Mouse (Mus musculus) hindbrain, embryonic 13.5 days (tissue): ENCODE measurements around the gene Hmgxb4. TPM values are rescaled to one million over a fixed set of nuclear protein-coding genes. Genes with fewer than 3 reads are reported as not detected.
A peak's percentile ranks its signal among the peaks of the same experiment; 100 is the strongest.

Experiments used
- ATAC-seq: fragments of 200-750 bp; cut with Nextera tagmentation; 2 replicates; pipeline ENCODE4 v1.8.0; 2017; ENCODE audit warnings: moderate TSS enrichment; ENCODE audit not compliant: low FRiP score
- H3K27ac ChIP-seq: fragments of 300-500 bp; sonication (generic); 2 replicates; pipeline ENCODE4 v1.5.1; 2015; ENCODE audit warnings: inconsistent platforms, mild to moderate bottlenecking, moderate library complexity
- H3K27me3 ChIP-seq: fragments of 300-500 bp; sonication (generic); 2 replicates; pipeline ENCODE4 v1.6.1; 2015; ENCODE audit warnings: mild to moderate bottlenecking, inconsistent platforms
- H3K36me3 ChIP-seq: fragments of 300-500 bp; sonication (generic); 2 replicates; pipeline ENCODE4 v1.6.1; 2015; ENCODE audit warnings: mild to moderate bottlenecking, inconsistent platforms
- H3K4me1 ChIP-seq: fragments of 300-500 bp; sonication (generic); replicated peaks from 2 replicates; pipeline ENCODE4 v1.6.1; 2015; ENCODE audit warnings: inconsistent platforms
- H3K4me2 ChIP-seq: fragments of 300-500 bp; sonication (generic); 2 replicates; pipeline ENCODE4 v1.6.1; 2015; ENCODE audit warnings: inconsistent platforms, mild to moderate bottlenecking, moderate library complexity
- H3K4me3 ChIP-seq: fragments of 300-500 bp; sonication (generic); 2 replicates; pipeline ENCODE4 v1.5.1; 2015; ENCODE audit warnings: mild to moderate bottlenecking, inconsistent platforms
- H3K9ac ChIP-seq: fragments of 300-500 bp; sonication (generic); 2 replicates; pipeline ENCODE4 v1.6.1; 2015; ENCODE audit warnings: mild to moderate bottlenecking, inconsistent platforms
- H3K9me3 ChIP-seq: fragments of 300-500 bp; sonication (generic); 2 replicates; pipeline ENCODE4 v1.6.1; 2016; ENCODE audit warnings: inconsistent platforms
- WGBS: fragments of 180-500 bp; shearing (Covaris S2); methylation state at CpG from one replicate; pipeline ENCODE4 v1.1.7; 2015; 5-methylcytosine and 5-hydroxymethylcytosine counted together
- polyA plus RNA-seq: library from polyadenylated mRNA; unstranded; fragments of >200 nt; fragmentation: Nextera tagmentation; extraction: Ambion mirVana; gene quantifications from 2 replicates; pipeline ENCODE4 v1.2.1, GENCODE M21; 2015

Gene Hmgxb4
- polyA plus RNA-seq, 1 experiment from 2014 or later = 42.0 TPM

DNA sequence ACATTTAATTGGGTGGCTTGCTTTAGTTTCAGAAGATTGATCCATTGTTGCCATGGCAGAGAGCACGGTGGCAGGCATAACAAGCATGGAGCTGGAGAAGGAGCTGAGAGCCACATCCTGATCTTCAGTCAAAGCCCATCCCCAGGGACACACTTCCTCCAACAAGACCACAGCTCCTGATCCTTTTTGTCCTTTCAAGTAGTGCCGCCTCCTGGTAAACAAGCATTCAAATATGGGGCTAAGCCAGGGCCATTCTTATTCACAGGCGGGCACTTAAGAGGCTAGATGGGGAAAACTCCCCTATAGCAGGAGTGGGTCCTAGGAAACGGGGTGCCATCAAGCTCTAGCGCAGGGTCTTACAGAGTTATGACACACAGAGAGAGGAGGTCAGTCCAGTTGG lies 5.7 kb upstream of the Hmgxb4 start:
- H3K27me3 ChIP-seq = 0 out of 2 replicates have a peak, but pooled peaks cover 5% of the 10 kb centered on the region
- no peaks in the 10 kb centered on the region for H3K36me3 ChIP-seq
- H3K9ac ChIP-seq = no peak overlapping the region
- WGBS = 76% methylated on average over 5 of the region's 5 CpGs
- no peaks in the 10 kb centered on the region for H3K9me3 ChIP-seq
- H3K4me2 ChIP-seq = no peak overlapping the region
- ATAC-seq = no peak
- H3K4me1 ChIP-seq = no peaks in the 10 kb centered on the region
- H3K4me3 ChIP-seq = no peak overlapping the region
- H3K27ac ChIP-seq = no peak overlapping the region

DNA sequence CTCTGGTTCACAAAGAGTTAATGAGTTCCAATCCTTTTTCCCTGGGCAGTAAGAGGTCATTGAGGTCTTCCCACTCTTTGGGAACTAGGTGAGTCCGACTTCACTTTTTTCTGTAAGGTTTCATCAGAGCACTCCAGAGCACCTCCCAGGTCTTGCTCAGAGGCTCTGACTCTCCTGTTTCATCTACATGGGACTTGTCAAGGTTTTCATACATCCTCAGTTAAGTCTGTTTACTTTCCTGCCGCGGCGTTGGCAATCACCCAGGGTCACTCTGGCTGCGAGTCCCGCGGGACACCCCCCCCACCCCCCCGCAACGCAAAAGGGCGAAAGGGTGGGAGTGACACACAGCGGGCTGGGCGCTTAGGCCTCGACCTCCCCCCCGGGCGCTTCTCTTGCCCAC lies 3.1 kb upstream of the Hmgxb4 start:
- H3K4me2 ChIP-seq = no peak overlapping the region
- ATAC-seq = no peak
- H3K27me3 ChIP-seq = 0 out of 2 replicates have a peak, but pooled peaks cover 5% of the 10 kb centered on the region
- 23% methylated on average over 15 of the region's 15 CpGs for WGBS
- no peaks in the 10 kb centered on the region for H3K36me3 ChIP-seq
- no peak overlapping the region for H3K4me3 ChIP-seq
- H3K27ac ChIP-seq = no peak overlapping the region
- peaks cover 10% of the 10 kb centered on the region for H3K4me1 ChIP-seq
- no peak overlapping the region for H3K9ac ChIP-seq
- H3K9me3 ChIP-seq = no peaks in the 10 kb centered on the region

DNA sequence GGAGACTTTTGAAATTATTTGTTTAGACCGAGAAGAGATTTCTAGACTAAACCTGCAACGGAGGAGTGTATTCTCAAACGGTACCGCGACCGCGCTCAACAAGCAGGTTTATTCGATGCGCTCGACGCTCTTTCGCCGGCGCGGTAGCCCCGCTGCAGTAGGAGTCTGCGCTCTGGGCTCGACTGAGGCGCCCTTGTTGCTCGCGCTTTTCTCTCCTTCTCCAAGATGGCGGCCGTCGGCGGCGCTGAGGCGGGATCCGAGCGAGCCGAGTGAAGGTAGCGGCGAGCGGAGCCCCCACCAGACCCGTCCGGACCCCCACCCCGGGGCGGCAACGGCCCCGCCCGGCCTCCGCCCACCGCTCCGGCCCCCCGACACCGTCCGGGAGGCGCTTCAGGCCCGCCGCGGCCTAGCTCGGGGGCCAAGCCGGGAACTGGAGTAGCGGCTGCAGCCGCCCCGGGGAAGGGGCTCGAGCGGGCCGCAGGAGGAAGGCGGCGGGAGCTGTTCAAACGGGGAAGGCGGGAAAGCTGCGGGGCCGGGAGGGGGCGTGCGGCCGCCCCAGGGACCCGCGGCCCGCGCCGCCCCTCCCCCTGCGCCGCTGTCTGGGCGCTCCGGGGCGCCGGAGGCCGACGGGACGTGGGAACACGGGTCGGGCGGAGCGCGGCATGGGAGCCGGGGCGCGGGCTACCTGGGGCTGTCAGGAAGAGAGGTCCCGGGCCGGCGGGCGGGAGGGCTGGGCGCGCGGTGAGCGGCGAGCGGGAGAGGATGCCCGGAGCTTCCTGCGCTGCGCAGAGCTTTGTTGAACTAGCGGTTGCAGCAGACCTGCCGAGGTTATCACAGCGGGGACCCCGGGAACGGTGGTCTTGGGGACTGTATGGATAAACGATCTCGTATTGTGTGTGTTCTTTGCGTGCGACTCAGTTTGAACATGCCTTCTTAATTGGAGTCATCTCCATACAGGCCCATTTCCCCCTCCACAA lies 607 bp downstream of the Hmgxb4 start:
- WGBS = under 1% methylated on average over 86 of the region's 111 CpGs
- 0 out of 2 replicates have a peak, but pooled peaks cover 5% of the 10 kb centered on the region for H3K27me3 ChIP-seq
- H3K27ac ChIP-seq = peak overlapping the region; percentile 97
- ATAC-seq = peak; percentile 97
- H3K4me2 ChIP-seq = peak overlapping the region; percentile 66
- no peaks in the 10 kb centered on the region for H3K9me3 ChIP-seq
- H3K9ac ChIP-seq = peak overlapping the region; percentile 96
- H3K4me1 ChIP-seq = peaks cover 12% of the 10 kb centered on the region
- peaks cover 3% of the 10 kb centered on the region for H3K36me3 ChIP-seq
- peak overlapping the region; percentile 86 for H3K4me3 ChIP-seq

DNA sequence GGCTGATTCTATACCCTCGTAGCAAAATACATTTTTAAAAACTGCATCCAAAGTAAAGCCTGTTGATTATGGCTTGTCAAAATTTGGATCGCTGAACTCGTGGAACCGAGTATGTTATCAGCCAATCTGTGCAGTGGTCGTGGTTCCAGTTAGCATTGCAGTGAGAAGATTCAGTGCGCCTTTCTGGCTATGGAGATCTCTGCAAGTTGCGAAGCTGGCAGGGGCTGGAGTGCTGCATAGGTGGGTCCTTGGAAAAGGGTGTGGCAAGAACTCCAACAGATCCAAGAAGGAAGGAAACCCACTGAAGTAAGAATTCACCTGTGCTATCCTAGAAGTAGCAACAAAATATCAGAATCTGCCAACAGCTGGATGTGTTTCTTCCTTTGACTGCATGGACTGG lies 1.4 kb downstream of the Hmgxb4 start:
- H3K4me1 ChIP-seq = peaks cover 12% of the 10 kb centered on the region
- peak overlapping the region; percentile 86 for H3K4me3 ChIP-seq
- H3K9me3 ChIP-seq = no peaks in the 10 kb centered on the region
- ATAC-seq = no peak
- H3K36me3 ChIP-seq = peaks cover 11% of the 10 kb centered on the region
- peak overlapping the region; percentile 97; the same call in 1 of the 2 replicates for H3K27ac ChIP-seq
- WGBS = 6% methylated on average over 7 of the region's 7 CpGs
- H3K9ac ChIP-seq = peak overlapping the region; percentile 96
- H3K27me3 ChIP-seq = 0 out of 2 replicates have a peak, but pooled peaks cover 5% of the 10 kb centered on the region
- H3K4me2 ChIP-seq = peak overlapping the region; percentile 66

DNA sequence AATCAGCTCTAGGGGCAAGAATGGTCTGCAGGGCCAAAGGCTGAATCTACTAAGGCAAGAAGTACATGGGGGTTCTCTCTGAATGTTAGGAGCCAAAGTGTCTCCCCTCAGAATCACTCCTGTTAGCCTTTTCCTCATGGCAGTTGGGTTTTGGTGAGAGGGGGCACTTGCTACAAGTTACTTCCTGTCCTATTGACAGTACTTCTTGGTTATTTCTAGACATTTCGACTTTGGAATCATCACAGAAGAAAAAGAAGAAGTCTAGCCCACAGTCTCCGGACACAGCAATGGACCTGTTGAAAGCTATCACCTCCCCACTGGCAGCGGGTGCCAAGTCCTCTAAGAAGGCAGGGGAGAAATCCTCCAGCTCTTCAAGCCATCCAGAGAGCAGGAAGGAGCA lies 7.3 kb downstream of the Hmgxb4 start:
- WGBS = 97% methylated on average over 3 of the region's 3 CpGs
- Histone ChIP-seq H3K4me2 (no peak overlapping the region), H3K36me3 (peaks cover 59% of the 10 kb centered on the region), H3K4me3 (no peak overlapping the region), H3K27me3 (no peaks in the 10 kb centered on the region), H3K9me3 (no peaks in the 10 kb centered on the region), H3K4me1 (0 out of 2 replicates have a peak, but pooled peaks cover 2% of the 10 kb centered on the region), H3K9ac (no peak overlapping the region), H3K27ac (no peak overlapping the region)
- no peak for ATAC-seq

DNA sequence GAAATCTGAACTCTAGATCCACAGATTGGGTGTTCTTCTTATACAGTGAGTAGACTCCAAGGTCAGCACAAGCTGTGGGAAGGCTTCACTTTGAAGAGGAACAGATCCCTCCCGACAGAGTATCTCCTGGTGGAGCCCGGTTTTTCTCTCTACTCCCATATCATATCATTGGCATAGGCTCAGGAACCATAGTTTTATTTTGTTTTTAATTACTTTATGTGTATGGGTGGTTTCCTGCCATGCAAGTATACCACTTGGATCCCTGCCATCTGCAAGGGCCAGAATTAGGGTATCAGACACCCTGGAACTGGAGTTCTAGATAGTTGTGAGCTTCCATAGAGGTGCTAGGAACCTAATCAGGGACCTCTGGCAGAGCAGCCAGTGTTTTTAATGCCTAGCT lies 15.7 kb downstream of the Hmgxb4 start:
- WGBS = 97% methylated on average over 2 of the region's 2 CpGs
- Histone ChIP-seq H3K9me3 (no peaks in the 10 kb centered on the region), H3K36me3 (peaks cover 51% of the 10 kb centered on the region), H3K4me3 (no peak overlapping the region), H3K27me3 (no peaks in the 10 kb centered on the region), H3K27ac (no peak overlapping the region), H3K4me1 (0 out of 2 replicates have a peak, but pooled peaks cover 4% of the 10 kb centered on the region), H3K9ac (no peak overlapping the region), H3K4me2 (no peak overlapping the region)
- ATAC-seq = no peak

DNA sequence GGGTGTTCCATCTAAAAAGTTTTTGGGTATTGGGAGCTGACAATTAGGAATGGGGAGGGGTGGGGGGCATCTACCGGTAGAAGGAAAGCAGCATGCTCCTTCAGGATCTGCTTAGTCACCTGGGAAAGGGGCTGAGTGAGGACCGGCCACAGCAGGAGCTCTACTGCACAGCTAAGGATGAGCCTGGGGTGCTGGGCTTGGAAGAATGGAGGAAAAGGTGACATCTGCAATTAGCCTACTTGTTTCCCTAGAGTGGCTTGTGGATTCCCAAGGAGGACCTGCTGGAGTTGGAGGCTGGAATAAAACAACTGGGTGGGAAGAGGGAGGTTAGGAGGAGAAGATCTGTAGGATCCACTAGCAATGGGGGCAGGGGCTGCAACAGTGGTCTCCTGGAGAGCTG lies 20.4 kb downstream of the Hmgxb4 start:
- no peak overlapping the region for H3K4me2 ChIP-seq
- no peak overlapping the region for H3K9ac ChIP-seq
- H3K36me3 ChIP-seq = peaks cover 24% of the 10 kb centered on the region
- 50% methylated on average over 2 of the region's 2 CpGs for WGBS
- H3K27ac ChIP-seq = no peak overlapping the region
- 0 out of 2 replicates have a peak, but pooled peaks cover 4% of the 10 kb centered on the region for H3K4me1 ChIP-seq
- no peak overlapping the region for H3K4me3 ChIP-seq
- H3K9me3 ChIP-seq = no peaks in the 10 kb centered on the region
- no peaks in the 10 kb centered on the region for H3K27me3 ChIP-seq
- ATAC-seq = no peak

DNA sequence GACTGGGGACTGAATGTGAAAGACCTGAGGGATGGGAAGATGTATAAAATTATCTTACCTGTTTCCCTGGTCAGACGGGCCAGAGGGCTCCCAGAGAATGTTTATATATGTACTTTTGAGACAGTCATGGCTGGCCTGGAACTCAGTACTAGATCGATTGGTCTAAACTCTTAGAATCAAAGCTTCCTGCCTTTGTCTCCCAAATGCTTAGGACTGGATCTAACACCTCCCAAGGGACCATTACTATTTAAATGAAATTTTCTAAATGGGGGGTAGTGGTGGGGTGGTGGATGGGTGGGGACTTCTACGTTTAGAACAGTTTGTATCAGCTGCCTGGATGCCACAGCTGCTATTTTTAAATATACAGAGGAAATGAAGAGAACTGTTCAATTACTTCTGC lies 20.8 kb downstream of the Hmgxb4 start:
- H3K27me3 ChIP-seq = no peaks in the 10 kb centered on the region
- H3K4me1 ChIP-seq = 0 out of 2 replicates have a peak, but pooled peaks cover 4% of the 10 kb centered on the region
- H3K4me3 ChIP-seq = no peak overlapping the region
- no peak for ATAC-seq
- H3K9me3 ChIP-seq = no peaks in the 10 kb centered on the region
- H3K9ac ChIP-seq = no peak overlapping the region
- peaks cover 20% of the 10 kb centered on the region for H3K36me3 ChIP-seq
- no peak overlapping the region for H3K4me2 ChIP-seq
- no peak overlapping the region for H3K27ac ChIP-seq
- WGBS = 77% methylated on average over 3 of the region's 3 CpGs

DNA sequence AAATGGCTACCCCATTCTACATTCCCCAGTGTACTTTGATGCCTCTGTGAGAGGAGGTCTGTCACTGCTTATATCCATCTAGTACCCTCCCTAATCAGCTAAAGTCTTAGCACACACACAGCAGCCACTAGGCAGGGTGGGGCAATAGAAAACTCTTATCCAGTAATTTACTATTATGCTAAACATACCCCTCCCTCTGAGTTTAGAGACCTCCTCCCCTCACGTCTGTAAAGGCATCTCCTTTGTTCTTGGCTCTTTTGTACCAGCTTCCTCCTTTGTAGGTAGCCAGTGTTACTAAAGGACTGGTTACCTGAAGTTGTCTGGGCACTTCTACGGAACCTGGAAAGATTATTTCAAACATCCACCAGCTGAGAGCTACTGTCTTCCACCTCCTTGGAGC lies 22.8 kb downstream of the Hmgxb4 start:
- 0 out of 2 replicates have a peak, but pooled peaks cover 4% of the 10 kb centered on the region for H3K4me1 ChIP-seq
- H3K27ac ChIP-seq = no peak overlapping the region
- H3K4me2 ChIP-seq = no peak overlapping the region
- H3K4me3 ChIP-seq = no peak overlapping the region
- peaks cover 14% of the 10 kb centered on the region; the same call in 1 of the 2 replicates for H3K36me3 ChIP-seq
- H3K27me3 ChIP-seq = no peaks in the 10 kb centered on the region
- H3K9ac ChIP-seq = no peak overlapping the region
- no peak for ATAC-seq
- WGBS = 65% methylated on average over 2 of the region's 2 CpGs
- no peaks in the 10 kb centered on the region for H3K9me3 ChIP-seq

DNA sequence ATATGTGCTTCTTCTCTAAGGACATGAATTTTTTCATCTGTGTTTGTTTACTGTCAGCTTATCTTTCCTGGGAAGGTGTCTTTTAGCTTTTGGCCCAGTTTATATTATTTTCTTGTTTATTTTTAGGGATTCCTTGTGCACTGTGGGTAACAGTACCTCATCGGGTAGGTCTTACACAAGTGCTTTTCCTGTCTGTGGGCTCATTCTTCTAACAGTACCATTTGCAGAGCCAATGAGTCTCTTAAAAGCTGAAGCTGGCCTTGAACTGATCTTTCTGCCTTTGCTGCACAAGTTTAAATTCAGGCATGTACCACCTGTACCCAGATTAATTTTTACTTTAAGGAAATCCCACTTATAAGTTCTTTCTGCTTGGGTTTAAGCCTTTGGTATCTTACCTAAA lies 23.3 kb downstream of the Hmgxb4 start:
- H3K9me3 ChIP-seq = no peaks in the 10 kb centered on the region
- WGBS = 94% methylated on average over 1 of the region's 1 CpGs
- H3K4me3 ChIP-seq = no peak overlapping the region
- 0 out of 2 replicates have a peak, but pooled peaks cover 4% of the 10 kb centered on the region for H3K4me1 ChIP-seq
- ATAC-seq = no peak
- H3K36me3 ChIP-seq = peaks cover 17% of the 10 kb centered on the region
- no peaks in the 10 kb centered on the region for H3K27me3 ChIP-seq
- H3K27ac ChIP-seq = no peak overlapping the region
- no peak overlapping the region for H3K9ac ChIP-seq
- no peak overlapping the region for H3K4me2 ChIP-seq

DNA sequence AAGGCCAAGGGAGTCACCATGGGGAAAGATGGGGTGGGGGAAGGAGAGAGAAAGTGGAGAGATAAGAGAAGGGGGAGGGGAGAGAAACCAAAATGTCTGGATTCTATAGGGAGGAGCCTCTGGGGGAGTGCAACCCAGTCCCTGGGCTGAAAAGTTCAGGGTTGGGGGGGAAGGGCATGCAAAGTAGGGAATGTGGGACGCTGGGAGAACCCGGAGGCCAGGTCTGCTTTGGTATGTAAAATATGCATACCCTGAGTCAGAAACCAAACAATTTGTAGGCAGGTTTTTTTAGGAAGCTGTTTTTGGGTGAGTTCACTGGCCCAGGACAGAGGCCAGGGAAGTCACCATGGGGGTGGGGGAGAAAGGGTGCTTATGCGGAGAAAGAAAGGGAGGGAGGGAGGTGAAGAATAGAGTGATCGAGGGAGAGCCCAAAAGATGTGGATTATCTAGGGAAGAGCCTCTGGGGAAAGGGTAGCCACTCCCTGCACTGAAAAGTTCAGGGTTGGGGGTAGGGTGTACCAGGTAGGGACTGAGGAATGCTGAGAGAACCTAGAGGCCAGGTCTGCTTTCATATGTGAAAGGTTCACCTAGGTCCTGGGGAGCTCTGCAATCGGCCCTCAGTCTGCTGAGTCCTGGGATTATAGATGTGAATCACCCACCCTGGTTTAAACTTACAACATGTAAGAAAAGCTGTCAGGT lies 25.3 kb downstream of the Hmgxb4 start:
- Histone ChIP-seq H3K4me3 (no peak overlapping the region), H3K27ac (no peak overlapping the region), H3K9me3 (no peaks in the 10 kb centered on the region), H3K27me3 (no peaks in the 10 kb centered on the region), H3K9ac (no peak overlapping the region), H3K4me1 (0 out of 2 replicates have a peak, but pooled peaks cover 4% of the 10 kb centered on the region), H3K36me3 (peaks cover 36% of the 10 kb centered on the region), H3K4me2 (no peak overlapping the region)
- no peak for ATAC-seq
- WGBS = 41% methylated on average over 5 of the region's 5 CpGs

DNA sequence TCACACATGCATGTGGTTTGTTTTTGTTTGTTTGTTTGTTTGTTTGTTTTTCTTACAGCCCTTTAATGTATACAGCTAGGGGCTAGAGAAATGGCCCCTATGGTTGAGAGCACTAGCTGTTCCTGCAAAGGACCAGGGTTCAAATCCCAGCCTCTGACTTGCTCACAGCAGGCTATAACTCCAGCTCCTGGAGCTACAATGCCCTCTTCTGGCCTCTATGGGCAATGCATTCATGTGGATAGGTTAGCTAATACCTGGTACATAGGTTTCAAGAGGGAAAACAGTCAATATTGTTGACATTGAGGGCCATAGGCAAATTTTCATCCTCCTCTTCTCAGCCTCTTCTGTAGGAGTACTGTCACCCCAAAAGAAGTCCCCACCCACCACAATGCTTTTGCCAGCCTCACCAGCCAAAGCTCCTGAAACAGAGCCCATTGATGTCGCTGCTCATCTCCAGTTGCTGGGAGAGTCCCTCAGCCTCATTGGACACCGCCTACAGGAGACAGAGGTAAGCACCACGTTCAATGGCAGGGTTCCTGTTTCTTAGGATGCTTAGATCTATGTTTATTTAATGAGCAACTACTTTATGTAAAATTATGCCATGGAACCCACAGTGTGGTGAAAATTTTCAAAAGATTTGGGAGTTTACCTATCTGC lies 30.6 kb downstream of the Hmgxb4 start:
- Histone ChIP-seq H3K9ac (no peak overlapping the region), H3K4me1 (no peaks in the 10 kb centered on the region), H3K4me3 (no peak overlapping the region), H3K4me2 (no peak overlapping the region), H3K27ac (no peak overlapping the region), H3K36me3 (peaks cover 75% of the 10 kb centered on the region), H3K9me3 (no peaks in the 10 kb centered on the region), H3K27me3 (no peaks in the 10 kb centered on the region)
- WGBS = 94% methylated on average over 3 of the region's 3 CpGs
- no peak for ATAC-seq
